Mouse (Mus musculus) spleen, postnatal 14 days (tissue): ENCODE results near the gene Tesk1.

ENCODE experiments used
- DNase-seq, 2 experiments: peaks; one replicate each; pipeline ENCODE4 v3.0.0; 2021 to 2022; ENCODE audit warnings: low spot score in 2 of 2

The Tesk1 gene

DNA sequence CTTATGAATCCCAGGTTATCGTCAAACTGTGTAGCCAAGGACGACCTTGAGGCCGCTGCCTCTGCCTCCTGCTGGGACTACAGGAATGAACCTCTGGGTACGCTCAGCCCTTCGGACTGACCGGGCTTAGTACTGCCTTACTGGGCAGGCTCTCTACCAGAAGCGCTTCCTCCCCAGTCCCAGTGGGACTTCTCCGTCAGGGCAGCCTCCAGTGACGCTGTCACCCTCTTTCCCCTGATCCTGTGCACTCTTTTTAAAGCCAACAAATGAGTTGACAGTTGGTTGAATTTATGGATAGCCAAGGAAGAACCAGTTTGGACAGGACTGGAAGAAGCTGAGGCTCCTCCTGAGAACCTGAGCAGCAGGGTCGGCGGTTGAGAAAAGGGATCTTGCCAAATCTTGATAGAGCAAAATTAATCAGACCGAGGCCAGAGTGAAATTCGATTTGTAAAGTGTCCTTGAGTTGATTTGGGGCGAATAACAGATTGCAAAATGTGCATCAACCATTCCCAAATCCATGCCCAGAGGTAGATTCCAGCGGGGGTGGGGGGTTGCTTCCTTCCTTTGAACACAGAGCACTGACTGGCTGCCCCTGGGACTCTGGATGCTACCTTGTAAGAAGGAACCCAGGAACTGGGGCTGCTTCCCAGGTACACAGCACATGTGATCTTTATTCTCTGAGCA, 22.6 kb upstream of the Tesk1 start:
- no peak for DNase-seq

DNA sequence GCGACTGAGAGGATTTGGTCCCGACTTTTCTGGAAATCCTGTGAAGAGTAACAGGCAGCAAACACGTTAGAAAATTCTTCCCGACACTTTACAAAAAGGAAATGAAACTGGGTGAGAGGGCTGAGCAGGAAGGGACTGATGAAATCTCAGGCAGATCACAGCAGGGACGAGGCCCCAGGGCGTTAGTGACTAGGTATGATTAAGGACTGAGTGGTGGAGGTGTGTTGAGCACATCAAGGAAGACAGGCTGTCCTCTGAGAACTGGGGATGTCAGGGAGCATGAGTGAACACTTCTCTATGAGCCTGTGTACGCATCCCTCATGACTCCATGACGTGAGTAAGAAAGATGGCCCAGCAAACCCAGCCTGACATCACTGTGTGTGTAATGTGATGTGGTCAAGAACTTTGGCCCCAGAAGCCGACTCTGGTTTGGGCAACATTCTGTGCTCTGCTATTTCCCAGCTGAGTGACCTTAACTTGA, 21.9 kb upstream of the Tesk1 start:
- DNase-seq: no peak

DNA sequence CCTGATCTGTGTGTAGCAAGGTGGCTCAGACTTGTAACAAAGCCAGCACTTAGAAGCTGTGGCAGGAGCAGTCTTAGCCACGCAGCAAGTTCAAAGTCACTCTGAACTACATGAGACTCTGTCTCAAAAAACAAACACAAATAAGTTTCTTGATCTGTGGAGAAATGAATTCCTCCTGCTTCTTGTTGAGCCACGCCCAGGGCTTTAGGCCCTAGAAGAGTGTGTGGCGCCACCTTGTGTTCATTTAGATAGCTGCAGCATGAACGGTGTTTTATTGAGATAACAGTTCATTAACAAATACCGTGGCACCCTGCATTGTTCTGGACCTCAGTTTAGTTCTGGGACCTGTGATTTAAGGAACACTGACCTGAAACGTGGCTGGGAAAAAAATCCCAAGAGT, 21.4 kb upstream of the Tesk1 start:
- DNase-seq: peak in 1 of 2 experiments; percentile 53

DNA sequence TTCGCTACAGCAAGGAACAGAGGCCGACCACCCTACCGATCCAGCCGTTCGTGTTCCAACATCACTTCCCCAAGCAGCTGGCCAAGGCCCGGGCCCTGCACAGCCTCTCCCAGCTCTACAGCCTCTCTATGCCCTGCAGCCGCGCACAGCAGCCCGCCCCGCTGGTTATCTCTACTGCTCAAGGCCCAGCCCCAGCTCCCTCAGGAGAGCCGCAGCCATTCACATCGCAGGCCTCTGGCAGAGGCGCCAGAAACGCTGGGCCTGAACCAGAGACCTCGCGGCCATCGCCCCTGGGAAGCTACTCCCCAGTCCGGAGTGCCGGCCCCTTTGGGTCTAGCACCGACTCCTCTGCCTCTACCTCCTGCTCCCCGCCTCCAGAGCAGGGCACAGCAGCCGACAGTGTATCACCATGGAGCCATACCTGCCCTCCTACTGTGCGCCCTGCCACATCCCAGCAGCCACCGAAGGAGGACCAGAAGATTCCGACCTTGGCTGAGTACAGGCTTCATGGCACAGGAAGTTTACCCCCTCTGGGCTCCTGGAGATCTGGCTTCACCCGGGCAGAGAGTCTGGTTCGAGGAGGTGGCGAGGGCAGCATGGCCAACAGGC, 20.0 kb upstream of the Tesk1 start:
- DNase-seq: no peak

DNA sequence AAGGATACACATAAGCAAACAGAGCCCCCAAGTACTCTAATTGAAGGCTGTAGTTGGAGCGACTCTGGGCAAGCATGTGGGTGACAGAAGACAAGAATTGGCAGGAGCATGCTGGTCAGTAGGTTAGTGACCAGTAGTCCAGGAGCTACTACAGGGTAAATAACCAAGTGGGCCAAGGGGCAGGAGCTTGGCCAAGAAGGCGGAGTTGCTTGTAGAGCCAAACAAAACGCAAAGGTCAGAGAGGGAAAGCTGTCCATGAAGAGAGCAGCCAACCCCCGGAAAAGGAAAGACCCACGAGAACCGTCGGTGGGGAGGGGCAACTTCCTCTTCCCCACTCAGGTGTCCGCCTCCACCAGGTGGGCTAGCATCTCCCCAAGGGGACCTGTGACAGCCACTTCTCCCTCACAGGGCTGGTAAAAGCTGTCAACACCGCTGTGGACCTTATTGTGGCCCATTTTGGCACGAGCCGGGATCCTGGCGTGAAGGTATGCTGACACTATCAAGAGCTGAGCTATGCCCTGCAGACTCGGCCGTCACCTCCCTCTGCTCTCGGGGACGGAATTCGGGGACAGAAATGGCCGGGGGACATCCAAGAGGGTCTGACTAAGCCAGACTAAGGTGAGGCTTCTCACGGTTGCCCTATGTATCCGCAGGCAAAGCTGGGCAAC, 18.3 kb upstream of the Tesk1 start:
- DNase-seq: no peak

DNA sequence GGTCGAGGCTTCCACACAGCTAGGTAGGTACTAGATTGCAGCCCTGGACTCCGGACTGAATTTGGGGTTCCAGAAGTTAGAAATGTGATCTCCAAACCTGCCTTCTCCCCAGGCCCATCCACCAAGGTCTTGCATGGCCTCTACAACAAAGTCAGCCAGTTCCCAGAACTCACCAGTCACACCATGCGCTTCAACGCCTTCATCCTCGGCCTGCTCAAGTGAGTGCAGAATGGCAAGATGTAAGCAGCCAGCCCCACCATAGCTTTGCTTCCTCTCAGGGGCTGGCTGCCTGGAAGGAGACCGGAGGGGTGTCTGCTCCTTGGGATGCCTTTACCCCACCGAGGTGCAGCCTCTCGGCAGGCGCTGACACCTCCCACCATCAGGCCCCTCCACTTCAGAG, 17.7 kb upstream of the Tesk1 start:
- DNase-seq: no peak

DNA sequence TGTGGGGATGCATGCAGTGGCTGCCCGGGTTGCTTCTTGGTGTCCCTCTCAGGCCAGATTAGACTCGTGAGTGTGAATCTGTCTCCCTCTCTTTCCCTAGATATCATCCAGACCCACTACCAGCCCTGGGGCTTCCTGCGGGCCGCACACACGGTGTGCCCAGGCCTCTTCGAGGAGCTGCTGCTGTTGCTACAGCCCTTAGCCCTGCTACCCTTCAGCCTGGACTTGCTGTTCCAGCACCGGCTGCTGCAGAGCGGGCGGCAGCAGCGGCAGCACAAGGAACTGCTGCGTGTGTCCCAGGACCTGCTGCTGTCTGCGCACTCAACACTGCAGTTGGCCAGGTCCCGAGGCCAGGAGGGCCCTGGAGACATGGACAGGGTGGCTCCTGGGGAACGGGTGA, 16.5 kb upstream of the Tesk1 start:
- DNase-seq: no peak

DNA sequence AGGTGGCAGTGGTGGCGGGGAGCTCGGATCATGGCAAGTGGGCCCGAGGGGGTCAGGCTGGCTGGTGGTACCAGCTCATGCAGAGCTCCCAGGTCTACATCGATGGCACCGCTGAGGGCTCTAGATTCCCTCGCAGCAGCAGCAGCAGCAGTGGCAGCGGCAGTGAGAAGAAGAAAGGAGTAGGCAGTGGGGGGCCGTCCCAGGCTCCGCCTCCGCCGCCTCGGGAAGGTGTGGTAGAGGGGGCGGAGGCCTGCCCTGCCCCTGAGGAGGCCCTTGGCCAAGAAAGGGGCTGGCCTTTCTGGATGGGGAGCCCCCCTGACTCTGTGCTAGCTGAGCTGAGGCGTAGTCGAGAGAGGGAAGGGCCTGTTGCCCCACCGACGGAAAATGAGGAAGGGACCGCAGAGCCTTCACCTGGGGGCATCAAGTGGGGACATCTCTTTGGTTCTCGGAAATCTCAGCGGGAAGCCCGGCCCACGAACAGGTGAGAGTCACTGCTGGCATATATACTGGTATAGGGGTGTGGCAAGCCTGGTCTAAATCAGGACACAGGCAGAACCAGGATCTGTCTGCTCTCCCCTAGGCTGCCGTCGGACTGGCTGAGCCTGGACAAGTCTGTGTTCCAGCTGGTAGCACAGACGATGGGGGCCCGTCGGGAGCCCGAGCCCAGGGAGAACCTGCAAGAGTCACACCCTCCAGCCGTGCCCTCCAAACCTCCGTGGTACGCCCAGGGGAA, 15.9 kb upstream of the Tesk1 start:
- no peak for DNase-seq

DNA sequence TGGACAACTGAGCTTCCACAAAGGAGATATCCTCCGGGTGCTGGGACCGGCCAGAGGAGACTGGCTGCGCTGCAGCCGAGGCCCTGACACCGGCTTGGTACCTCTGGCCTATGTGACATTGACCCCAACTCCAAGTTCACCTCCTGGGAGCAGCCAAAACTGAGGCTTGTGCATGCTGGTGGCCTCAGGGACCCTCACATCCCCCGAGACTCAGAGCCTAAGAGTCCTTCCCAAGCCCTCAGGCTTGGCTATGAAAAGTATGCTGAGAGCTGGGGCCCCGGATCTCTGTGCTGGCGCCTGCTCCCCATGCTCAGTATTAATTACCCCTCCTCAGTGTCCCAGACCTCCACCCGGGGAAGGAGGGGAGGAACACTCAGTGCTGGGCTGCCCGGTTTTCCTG, 15.3 kb upstream of the Tesk1 start:
- no peak for DNase-seq

DNA sequence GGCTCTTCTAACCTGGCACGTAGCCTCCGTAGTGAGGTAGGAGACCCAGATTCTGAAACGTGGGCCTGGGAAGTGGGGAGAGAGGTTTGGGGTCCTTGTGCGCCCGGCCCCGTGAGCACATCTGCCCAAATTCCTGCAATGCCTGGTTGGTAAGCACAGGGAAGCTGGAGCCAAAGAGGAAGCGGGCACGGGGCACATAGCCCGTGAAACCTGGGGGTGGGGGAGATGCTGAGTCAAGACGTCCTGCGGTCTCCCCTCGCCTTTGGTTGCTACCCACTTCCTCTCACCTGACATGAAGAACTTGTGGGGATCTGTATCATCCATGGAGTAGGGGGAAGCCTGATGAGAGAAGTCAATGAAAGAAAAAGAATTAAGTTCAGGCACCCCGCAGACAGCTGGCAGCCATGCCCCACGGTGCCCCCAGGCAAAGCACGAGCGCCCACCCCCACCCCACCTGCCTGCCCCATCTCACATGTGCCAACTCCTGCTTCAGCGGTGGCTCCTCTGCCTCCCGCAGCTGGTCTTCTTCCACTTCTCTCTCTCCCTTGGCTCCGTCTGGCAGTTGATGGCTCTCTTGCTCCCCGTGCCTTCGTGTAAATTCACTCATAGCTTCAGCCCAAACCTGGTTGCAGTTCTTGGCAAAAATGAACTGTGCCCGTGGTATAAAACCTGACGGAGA, 14.1 kb upstream of the Tesk1 start:
- DNase-seq: no peak

DNA sequence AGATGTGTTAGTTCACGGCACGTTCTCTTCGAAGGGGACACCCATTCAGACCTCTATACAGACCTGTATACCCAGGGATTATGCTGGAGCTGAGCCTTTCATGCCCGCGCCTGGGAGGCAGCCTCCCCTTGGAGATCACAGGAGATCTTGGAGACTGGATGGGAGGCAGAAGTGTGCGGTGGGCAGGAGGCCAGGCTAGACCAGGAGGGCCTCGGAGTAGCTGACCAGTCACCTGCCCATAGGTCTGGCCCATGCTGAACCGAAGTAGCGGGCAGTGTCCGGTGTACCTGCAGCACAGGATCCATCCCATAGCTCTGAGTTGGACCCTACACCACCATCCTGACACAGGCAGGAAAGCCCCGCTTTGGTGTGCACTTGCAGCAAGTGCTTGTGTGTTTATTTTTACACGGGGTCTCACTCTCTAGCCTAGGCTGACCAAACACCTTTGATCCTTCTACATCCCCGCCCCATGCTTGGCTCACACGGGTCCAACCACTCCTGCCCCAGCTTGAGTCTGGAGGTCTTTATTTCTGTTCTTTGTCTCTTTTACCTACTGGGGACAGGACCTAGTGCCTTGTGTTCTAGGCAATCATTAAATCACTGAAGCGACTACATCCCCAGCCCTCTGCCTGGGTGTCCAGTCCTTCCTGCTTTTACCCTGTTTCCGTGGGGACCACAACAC, 13.4 kb upstream of the Tesk1 start:
- no peak for DNase-seq

DNA sequence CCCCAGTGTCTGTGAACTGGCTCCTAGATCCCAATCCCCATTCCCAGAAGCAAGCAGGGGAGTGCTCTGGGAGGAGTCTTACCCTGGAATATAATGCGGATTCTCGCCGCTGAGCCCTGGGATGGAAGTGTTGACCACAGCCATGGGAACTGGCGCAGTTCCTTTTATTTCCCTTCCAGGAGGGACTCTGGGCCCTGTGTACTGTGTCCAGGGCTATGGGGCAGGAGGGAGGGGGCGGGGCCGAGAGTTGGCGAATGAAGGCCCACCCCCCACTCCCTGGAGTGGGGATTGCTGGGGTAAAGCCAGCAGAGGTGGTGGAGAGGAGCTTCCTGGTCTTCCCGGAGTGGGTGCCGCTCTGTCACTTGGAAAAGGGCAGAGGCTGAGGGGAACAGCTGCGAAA, 12.8 kb upstream of the Tesk1 start, which contains the start of gene Fam166b:
Gene Fam166b (minus strand): TSS at position 189 of the 400 bp plus-strand sequence.
- DNase-seq: no peak

DNA sequence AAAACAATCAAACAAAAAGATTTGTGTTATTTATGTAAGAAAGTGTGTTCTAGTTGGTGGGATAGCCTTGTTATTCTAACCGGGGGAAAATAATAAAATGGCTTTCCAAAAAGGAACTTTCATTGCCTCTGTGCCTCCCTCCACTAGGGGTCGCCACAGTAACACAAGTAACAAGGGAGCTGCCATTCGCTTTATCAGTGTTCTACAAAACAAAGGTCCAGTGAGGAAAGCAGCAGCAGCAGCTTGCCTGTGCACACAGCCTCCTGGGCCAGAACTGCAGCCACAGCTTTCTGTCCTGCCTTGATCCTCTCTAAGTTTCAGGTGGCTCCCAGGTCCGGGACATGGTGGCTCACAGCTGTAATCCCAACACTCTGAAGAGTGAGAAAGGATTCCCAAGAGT, 10.0 kb upstream of the Tesk1 start:
- DNase-seq: peak; percentile 48 to 72

DNA sequence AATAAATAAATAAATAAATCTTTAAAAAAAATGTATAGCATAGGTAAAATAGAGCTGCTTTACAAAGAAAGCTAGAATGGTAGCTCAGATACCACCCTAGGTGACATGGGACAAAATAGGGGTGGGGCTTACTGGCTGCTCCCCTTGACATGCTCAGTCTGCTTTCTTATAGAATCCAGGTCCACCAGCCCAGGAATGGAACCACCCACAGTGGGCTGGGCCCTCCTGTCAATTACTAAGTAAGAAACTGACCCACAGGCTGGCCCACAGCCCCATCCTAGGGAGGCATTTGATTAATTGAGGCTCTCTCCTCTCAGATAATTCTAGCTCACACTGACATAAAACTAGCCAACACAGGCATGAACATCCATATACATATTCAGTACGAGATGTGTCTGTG, 8.9 kb upstream of the Tesk1 start:
- no peak for DNase-seq

DNA sequence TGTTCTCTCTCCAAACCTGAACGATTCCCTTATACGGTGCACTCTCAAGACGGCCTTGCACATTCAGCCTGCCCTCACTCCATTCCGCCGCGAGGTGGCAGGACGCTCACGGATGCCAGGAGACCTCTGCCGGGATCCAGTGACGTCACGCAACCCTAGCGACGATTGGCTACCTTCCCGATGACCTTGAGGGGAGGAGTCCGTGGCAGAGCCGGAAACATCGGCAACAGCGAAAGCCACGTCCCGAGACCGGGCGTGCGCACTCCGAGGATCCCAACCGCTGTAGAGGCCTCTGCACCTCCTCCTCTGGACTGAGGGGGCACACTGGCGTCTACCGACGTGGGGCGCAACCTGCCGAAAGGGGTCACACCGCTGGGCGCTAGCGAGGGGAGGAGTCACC, 305 bp downstream of the Tesk1 start:
- peak; percentile 94 to 97 for DNase-seq

DNA sequence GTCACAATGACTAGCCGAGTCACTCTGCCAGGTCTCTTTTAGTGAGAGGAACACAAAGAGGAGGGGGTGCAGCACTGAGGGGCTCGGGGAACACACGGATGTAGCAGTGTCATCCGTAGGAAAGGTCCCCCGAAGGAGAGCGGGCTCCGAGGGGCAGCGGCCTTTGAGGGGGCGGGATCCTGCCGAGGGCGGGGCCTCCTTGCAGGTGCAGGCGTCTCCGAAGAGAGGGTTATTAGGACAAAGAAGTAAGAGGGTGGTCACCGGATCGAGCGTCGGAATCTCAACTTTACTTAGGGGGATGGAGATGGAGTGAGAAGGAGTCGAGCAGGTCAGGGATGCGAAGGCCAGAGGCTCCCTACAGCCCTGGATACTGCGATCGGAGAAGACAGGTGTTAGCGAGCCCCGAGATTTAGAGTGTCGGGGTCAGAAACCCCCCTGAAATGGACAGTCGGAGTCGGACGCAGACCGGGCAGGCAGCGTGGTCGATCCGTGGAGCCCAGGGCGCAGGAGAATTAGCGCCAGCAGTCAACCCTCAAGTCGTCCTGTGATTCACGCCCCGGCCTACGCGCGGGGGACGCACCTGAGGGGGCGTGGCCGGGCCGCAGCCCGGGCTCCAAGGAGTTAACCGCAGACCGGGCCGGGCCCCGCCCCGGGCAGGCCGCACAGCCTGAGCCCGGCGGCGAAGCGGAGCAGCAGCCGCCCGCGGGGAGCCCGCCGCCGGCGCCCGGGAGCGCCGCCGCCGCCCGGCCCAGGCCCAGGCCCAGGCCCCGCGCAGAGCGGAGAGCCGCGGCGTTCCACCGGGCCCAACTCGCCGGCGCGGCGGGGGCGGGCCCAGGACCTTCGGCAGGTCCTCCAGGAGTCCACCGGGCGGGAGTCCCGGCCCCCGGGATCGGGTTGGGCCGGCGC, 970 bp downstream of the Tesk1 start:
- peak; percentile 39 to 51 for DNase-seq

DNA sequence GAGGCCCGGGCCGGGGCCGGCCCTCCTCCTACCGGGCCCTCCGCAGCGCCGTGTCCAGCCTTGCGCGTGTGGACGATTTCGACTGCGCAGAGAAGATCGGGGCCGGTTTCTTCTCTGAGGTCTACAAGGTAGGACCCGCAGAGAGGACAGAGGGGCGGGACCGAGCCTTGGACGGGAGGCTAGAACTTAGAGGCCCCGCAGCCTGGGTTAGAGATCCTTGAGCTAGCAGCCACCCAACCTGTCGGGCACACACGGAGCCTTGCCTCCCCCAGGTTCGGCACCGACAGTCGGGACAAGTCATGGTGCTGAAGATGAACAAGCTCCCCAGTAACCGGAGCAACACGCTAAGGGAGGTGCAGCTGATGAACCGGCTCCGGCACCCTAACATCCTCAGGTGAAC, 1.8 kb downstream of the Tesk1 start:
- DNase-seq: no peak

DNA sequence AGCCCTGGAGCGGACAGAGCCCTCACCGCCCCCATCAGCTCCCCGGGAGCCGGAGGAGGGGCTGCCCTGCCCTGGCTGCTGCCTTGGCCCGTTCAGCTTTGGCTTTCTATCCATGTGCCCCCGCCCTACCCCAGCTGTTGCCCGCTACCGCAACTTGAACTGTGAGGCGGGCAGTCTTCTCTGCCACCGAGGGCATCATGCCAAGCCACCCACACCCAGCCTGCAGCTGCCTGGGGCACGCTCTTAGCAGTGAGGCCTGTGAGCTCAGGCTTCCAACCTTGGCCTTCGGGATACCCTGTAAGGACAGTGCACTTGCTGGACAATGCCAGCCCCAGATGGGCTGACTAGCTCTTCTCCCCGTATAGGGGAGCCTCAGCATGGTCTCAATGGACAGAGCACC, 5.5 kb downstream of the Tesk1 start:
- no peak for DNase-seq

DNA sequence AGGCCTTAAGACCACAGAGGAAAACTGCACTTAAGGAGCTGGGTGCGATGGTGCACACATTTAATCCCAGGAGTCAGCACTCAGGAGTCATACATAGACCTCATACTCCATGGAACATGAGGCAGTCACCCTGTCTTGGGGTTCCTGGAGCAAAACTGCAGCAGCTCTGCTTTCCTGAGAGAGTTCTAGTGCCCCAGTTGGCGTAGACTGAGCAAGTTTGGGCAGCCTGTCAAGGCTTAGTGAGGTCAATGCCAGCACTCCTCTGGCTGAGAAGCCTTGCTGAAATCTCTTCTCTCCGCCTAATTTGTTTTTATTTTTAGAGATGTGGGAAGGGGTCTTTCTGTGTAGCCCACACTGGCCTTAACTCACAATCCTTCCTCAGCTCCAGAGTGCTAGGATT, 6.8 kb downstream of the Tesk1 start:
- DNase-seq: no peak

DNA sequence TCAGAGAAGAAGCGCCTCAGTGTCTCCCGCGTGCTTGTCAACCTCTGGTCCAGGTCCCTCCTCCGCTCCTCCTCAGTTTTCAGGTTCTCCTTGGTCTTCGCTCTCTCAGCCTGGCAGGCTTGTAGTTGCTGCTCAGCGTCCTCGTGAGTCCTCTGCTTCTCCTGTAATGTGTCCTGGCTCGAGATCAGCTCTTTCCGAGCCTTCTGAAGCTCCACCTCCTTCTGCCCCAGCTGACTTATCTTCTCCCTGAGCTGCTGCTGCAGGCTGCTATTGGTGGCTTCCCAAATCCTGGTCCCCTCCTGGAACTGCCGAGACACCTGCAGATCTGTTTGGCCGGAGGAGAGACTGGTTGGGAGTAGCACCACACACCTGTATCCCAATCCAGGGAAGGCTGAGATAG, 10.6 kb downstream of the Tesk1 start:
- no peak for DNase-seq
